Mouse (Mus musculus) myocyte (in vitro differentiated cells): ENCODE results near the gene Fam187a.

ENCODE experiments used
- E2F4 ChIP-seq: IDR thresholded peaks from one replicate; pipeline ENCODE4 v1.6.1; 2011; ENCODE audit warnings: mild to moderate bottlenecking, control low read depth, moderate library complexity; ENCODE audit not compliant: insufficient read depth
- MYOD1 ChIP-seq, 3 experiments: IDR thresholded peaks; one replicate each; pipeline ENCODE4 v1.6.1; 2011; ENCODE audit warnings: control low read depth in 2 of 3, low read depth in 2 of 3, mild to moderate bottlenecking in 2 of 3, moderate library complexity in 1 of 3; ENCODE audit not compliant: insufficient read length in 2 of 3, control insufficient read depth in 1 of 3
- MYOG ChIP-seq, 3 experiments: IDR thresholded peaks; one replicate each; pipeline ENCODE4 v1.6.1; 2011; ENCODE audit warnings: control low read depth in 2 of 3, low read depth in 2 of 3, mild to moderate bottlenecking in 2 of 3; ENCODE audit not compliant: insufficient read length in 2 of 3, control insufficient read depth in 1 of 3, insufficient read depth in 1 of 3
- POLR2A ChIP-seq: IDR thresholded peaks from one replicate; pipeline ENCODE4 v1.6.1; 2011; ENCODE audit warnings: low read depth, mild to moderate bottlenecking, control low read depth, moderate library complexity; ENCODE audit not compliant: insufficient read length
- SRF ChIP-seq: IDR thresholded peaks from one replicate; pipeline ENCODE4 v1.6.1; 2011; ENCODE audit warnings: low read depth; ENCODE audit not compliant: control insufficient read depth, insufficient read length
- TCF3 ChIP-seq: IDR thresholded peaks from one replicate; pipeline ENCODE4 v1.6.1; 2011; ENCODE audit warnings: low read depth, control low read depth; ENCODE audit not compliant: insufficient read length

DNA sequence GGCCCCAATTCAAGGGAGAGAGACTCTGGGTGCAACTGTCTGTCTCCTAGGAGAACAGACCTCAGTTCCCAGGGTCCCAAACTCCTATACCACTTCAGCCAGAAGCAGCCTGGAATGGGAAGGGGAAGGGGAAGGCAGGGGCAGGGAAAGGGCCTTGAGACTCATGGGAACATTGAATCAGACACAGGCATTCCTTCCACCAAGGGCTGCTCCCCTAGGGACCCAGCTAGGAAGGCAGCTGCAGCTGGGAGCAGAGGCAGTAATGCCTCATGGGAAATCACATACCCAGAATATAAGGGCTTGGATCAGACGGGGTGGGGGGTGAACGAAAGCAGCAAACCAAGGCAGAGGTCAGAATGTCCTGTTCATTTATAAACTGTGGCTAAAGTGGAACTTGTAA lies 46.8 kb upstream of the Fam187a start:
- no peak for TF ChIP-seq MYOG (IDR thresholded peaks at IDR 0.05; ENCODE audit: control insufficient read depth in 1 of 3, insufficient read depth in 1 of 3, insufficient read length in 2 of 3, low read depth in 2 of 3)
- no peak for TF ChIP-seq SRF
- no peak for TF ChIP-seq E2F4
- TF ChIP-seq POLR2A = no peak
- TF ChIP-seq TCF3 = no peak
- TF ChIP-seq MYOD1 (IDR thresholded peaks at IDR 0.05; ENCODE audit: control insufficient read depth in 1 of 3, insufficient read length in 2 of 3, low read depth in 2 of 3) = no peak
